Mouse (Mus musculus): ENCODE results near the gene Tex16.

The Tex16 gene

GRCm38 (mm10) chrX:112010707-112011106 is at the start of gene Tex16:
Gene Tex16, plus strand, starts transcription at chrX:112011007.
- in situ Hi-C loops (cut with MboI; ENCODE audit: low sequenced_read_pairs), result no loop called here

GRCm38 (mm10) chrX:111999661-112000060 is 11.1 kb upstream of the Tex16 start:
- in situ Hi-C loops (cut with MboI; ENCODE audit: low sequenced_read_pairs), result no loop called here

Data from CH12F3 (cell line).